Mouse (Mus musculus) CH12F3 (cell line): ENCODE measurements at regions not wholly inside any gene's neighbourhood (a gene's known extent, or its start where the extent isn't known, plus 50 kb on each side); places are given as distances from the start of the nearest gene placed in this dataset.

ENCODE experiments used
- in situ Hi-C: fragments of 300-500 bp; cut with MboI; formaldehyde crosslinking; loops from 2 replicates; pipeline ENCODE4 v1.14.3; 2020; ENCODE audit warnings: low sequenced_read_pairs

DNA sequence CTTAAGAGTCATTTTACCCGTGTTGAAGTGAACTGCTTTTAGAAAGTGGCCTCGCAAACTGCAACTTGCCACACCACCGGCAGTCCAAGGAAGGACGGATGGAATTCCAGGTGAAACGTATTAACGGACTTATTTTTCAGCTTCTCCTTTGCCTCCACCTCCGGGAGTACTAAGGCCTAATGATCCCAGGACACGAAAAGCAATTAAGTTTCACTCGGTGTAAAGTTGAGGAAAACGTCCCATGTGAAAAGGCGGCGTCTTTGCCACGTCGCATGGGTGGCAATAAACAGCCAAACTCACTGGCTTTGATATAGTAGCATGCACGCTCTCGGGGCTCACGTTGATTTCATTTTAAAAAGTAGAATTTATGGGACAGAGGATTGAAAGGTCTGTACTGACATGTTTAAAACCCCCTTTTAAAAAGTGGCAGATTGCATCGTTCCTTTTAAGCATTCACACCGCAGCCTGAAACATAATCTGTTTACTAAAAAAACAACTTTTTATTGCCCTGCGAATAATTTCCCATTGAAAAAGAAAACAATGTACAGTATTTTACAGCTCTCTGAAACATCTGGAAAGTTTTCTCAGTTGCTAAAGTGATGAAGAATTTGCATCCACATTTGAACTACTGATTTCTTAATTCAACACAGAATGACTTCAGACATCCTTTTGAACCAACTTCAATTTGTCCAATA is 385.4 kb upstream of the Npvf start:
- in situ Hi-C loops: no loop called here

DNA sequence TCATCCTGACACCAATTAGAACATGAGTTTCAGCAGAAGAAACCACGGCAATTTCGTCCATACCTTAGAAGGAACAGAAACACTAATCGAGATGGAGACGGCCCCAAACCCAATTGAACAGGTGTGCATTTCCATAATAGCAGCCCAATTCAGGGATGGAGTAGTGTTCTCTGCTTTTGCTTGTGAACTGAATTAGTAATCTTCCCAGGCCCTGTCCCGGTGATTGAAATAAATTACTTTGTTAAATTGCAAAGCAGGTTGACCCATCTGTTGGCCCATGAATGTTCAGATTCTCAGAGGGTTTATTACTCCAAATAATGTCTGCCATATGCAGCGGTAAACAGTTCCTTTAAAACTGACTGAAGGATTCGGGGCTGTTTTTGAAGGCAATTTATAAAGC is 388.5 kb upstream of the Nfe2l3 start:
- in situ Hi-C loops: no loop called here

DNA sequence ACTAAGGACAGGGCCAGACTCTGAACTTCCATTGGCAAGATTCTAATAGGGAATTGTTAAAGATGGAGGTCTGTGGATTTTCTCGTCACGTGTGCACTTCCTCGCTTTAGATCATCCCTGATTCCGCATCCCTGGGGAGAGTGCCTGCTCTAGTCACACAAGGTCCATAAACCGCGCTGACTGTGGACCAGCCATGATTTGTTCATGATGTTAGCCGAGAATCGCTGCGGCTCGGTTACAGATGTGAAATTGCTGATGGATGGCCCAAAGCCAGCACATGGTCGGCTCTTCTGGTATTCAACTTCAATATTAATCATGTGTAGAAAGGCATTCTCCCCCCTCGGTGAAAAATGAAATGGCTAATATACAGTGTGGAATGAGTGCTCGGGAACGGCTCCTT is 387.6 kb upstream of the Nfe2l3 start:
- in situ Hi-C loops: no loop called here

- in situ Hi-C loops: no loop called here
Observed at GRCm38 (mm10) chr6:51052451-51052921, 380.0 kb upstream of the Nfe2l3 start.

- in situ Hi-C loops: no loop called here
Observed at GRCm38 (mm10) chr6:51057229-51057628, 375.2 kb upstream of the Nfe2l3 start.

DNA sequence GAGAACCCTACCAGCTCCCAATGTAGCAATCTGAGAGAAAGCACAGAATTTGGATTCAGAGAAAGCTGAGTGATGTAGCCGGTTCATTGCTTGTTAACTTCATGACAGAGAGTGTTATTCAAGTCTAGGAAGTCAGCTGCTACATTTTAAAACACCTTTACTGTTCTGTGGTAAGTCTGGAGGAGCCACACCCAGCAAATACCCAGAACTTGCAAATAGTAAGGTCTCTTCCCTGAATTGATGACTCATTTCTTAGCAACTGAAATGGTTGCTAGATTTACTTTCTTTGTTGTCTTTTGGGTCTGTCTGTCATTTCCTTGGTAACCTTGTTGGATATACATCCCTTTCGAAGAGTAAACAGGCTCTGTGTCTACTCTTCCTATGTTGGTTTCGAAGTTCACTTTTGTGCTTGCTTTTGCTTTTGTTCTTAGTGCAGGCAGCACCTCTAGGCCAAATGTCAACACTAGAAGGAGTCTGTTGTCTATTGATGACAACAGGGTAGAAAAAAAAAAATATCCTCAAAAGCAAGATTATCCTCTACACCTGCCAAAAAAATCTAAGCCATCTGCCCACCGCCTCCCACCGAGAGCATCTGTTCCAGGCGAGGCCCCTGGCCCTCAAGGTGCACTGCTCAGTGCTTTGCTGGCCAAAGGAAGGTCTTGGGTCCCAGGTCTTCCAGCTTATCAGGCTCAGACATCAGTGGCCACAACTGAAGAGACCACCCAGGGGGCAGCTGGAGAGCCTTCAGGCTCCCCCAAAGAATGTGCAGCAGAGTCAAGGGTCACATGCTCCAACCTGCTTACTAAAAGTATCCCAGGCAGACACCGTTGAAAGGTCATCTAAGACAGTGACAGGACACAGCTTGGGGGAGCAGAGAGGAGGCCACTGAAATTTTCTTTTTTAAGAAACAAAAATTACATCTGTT is 372.3 kb upstream of the Nfe2l3 start:
- in situ Hi-C loops: no loop called here

GRCm38 (mm10) chr6:51060848-51061535 is 371.5 kb upstream of the Nfe2l3 start:
- in situ Hi-C loops: no loop called here

DNA sequence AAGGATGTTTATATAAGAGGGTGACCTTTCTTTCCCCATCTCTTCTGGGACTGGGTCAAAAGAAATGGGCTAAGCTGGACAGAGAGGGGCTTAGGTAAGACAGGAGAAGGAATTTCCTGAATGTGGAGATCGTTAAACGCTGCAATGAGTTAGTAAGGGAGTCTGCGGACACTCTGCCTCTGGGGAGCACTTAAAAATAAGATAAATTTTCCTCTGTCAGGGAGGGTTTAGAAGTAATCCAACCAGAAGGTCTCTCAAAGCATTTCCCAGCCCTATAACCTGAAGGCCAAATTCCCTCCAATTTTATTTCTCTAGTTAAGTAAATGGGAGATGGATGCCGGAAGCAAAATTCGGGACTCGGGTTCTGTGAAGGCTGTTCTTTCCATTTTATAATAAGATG is 367.3 kb upstream of the Nfe2l3 start:
- in situ Hi-C loops: no loop called here

- in situ Hi-C loops: no loop called here
Observed at GRCm38 (mm10) chr6:51067332-51067731, 365.1 kb upstream of the Nfe2l3 start.

GRCm38 (mm10) chr6:51069945-51070344 is 362.5 kb upstream of the Nfe2l3 start:
- in situ Hi-C loops: no loop called here

DNA sequence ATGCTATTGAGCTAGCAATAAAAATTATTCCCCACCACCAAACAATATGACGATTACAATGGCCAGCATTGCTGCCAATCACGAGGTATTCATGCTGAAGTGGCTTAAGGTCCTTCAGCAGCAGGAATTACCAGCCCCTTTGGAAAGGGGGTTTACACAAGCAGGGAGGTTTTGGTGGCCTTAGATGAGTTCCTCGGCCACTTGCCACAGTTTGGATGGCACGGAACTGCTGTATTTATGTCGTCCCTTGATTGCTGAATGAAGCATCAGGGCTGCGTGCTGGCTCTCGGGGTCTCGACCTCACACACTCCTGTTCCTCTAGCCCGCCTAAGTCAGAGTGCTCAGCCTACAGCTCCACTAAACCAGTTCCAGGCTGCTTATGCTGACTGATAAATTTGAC is 361.2 kb upstream of the Nfe2l3 start:
- in situ Hi-C loops: no loop called here

DNA sequence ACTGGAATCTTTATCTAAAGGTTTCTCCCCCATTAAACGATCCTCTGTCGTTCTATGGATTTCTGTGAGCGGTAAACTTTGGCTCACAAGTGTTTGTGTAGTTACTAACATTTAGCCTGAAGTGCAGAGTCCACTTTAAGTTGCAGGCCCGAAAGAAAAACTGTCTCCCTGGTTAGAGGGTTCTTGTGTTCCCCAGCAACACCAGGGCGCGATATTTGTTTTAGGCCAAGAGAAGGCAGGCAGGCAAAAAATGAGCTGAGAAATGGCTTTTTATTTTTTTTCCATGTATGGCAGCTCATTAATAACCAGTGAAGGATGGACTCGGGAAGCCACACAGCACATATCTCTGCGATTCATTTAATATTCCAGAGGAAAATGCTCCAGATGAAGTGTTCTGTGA is 357.4 kb upstream of the Nfe2l3 start:
- in situ Hi-C loops: no loop called here

GRCm38 (mm10) chr6:51076861-51077768 is 355.4 kb upstream of the Nfe2l3 start:
- in situ Hi-C loops: no loop called here

DNA sequence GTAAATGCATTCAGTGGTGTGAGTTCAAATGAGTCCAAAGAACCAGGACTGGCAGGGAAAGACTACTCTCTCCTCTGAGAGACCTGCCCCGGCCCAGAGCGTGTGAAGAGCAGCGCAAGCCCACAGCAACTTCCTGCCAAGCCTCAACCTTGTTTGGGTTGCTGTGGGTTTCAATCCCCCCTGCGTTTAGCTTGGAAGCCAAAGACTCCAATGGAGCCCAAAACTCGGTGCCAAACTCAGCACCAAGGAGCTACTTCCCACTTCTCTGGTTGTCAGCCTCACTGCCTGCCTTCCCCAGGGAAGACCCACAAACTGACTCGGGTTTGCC is 354.7 kb upstream of the Nfe2l3 start:
- in situ Hi-C loops: no loop called here

- in situ Hi-C loops: no loop called here
Observed at GRCm38 (mm10) chr6:51078353-51078966, 354.0 kb upstream of the Nfe2l3 start.

DNA sequence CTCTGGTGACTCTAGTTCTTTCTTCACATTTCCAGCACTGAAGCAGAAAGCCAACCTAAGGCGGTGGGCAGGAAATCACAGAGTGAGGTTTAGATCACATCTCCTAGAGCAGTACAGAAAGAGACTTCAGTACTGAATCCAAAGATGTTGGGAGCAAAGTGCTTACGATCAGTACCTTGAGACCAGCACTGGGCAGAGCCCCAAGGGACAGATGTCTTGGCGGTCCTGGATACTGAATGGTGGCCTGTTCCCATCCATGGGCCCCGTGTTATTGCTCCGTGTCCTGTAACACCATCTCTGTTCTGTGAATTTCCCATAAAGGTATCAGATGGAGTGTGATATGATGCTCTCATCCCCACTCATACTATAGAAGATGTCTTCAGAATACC is 353.5 kb upstream of the Nfe2l3 start:
- in situ Hi-C loops: no loop called here

- in situ Hi-C loops: no loop called here
Observed at GRCm38 (mm10) chr6:51081056-51081455, 351.4 kb upstream of the Nfe2l3 start.

- in situ Hi-C loops: no loop called here
Observed at GRCm38 (mm10) chr6:51084656-51085055, 347.8 kb upstream of the Nfe2l3 start.

- in situ Hi-C loops: no loop called here
Observed at GRCm38 (mm10) chr6:51085547-51085946, 346.9 kb upstream of the Nfe2l3 start.

GRCm38 (mm10) chr6:51086347-51086746 is 346.1 kb upstream of the Nfe2l3 start:
- in situ Hi-C loops: no loop called here
